Mouse (Mus musculus): ENCODE data around the gene Phf5a.

GRCm38 (mm10) chr15:81852411-81853000, 19.2 kb downstream of the Phf5a start:
- no peak for TF ChIP-seq HCFC1 (IDR thresholded peaks at IDR 0.05; ENCODE audit: borderline replicate concordance, insufficient read depth, low read length)
- no peak for TF ChIP-seq ZNF384 (IDR thresholded peaks at IDR 0.05; ENCODE audit: low read depth, low read length)
- no peak for TF ChIP-seq MAFK (IDR thresholded peaks at IDR 0.05; ENCODE audit: insufficient read depth, low read depth, low read length)
- TF ChIP-seq CHD2 (IDR thresholded peaks at IDR 0.05; ENCODE audit: low read depth, low read length): no peak
- TF ChIP-seq ZC3H11A (IDR thresholded peaks at IDR 0.05; ENCODE audit: borderline replicate concordance, low read depth, low read length): no peak
